Mouse (Mus musculus) cerebellum, adult 11-12 months (tissue): Measurements from ENCODE around the gene Rbl1.
A peak's percentile ranks its signal among the peaks of the same experiment; 100 is the strongest.
"Not testable (repeated sequence)": the region's sequence is repeated elsewhere in the genome, so short reads cannot be mapped to it uniquely, and the experiment has no call there.

Source experiments
- DNase-seq: peaks from one replicate; pipeline ENCODE4 v3.0.0; 2022

Gene Rbl1

GRCm38 (mm10) chr2:157204366-157205218 is at the start of gene Rbl1:
Gene Rbl1, minus strand, starts transcription at chr2:157204534.
- DNase-seq = peak; percentile 85

GRCm38 (mm10) chr2:157248111-157248510 is 43.8 kb upstream of the Rbl1 start:
- DNase-seq = no peak

GRCm38 (mm10) chr2:157245603-157246002 is 41.3 kb upstream of the Rbl1 start:
- DNase-seq = no peak

- no peak for DNase-seq
These were observed 40.7 kb upstream of the Rbl1 start for GRCm38 (mm10) chr2:157245001-157245400.

GRCm38 (mm10) chr2:157235946-157236345 is 31.6 kb upstream of the Rbl1 start:
- DNase-seq = no peak

- DNase-seq = not testable (repeated sequence)
These were observed 17.6 kb upstream of the Rbl1 start for GRCm38 (mm10) chr2:157221916-157222315.

- DNase-seq = no peak
These were observed 15.8 kb upstream of the Rbl1 start for GRCm38 (mm10) chr2:157220108-157220507.

- DNase-seq = no peak
These were observed 7.4 kb upstream of the Rbl1 start for GRCm38 (mm10) chr2:157211731-157212130.

- no peak for DNase-seq
These were observed 622 bp downstream of the Rbl1 start for GRCm38 (mm10) chr2:157203459-157204365.

- DNase-seq = no peak
These were observed 1.3 kb downstream of the Rbl1 start for GRCm38 (mm10) chr2:157203026-157203425.

- DNase-seq = no peak
These were observed 2.0 kb downstream of the Rbl1 start for GRCm38 (mm10) chr2:157202361-157202760.

GRCm38 (mm10) chr2:157201081-157201830 is 3.1 kb downstream of the Rbl1 start:
- no peak for DNase-seq

- not testable (repeated sequence) for DNase-seq
These were observed 5.9 kb downstream of the Rbl1 start for GRCm38 (mm10) chr2:157198405-157198804.

- DNase-seq = no peak
These were observed 13.7 kb downstream of the Rbl1 start for GRCm38 (mm10) chr2:157190651-157191050.

- no peak for DNase-seq
These were observed 17.1 kb downstream of the Rbl1 start for GRCm38 (mm10) chr2:157187223-157187622.

GRCm38 (mm10) chr2:157186504-157186903 is 17.8 kb downstream of the Rbl1 start:
- no peak for DNase-seq

- DNase-seq = no peak
These were observed 19.2 kb downstream of the Rbl1 start for GRCm38 (mm10) chr2:157185022-157185660.

- DNase-seq = no peak
These were observed 26.2 kb downstream of the Rbl1 start for GRCm38 (mm10) chr2:157178167-157178566.

GRCm38 (mm10) chr2:157176248-157176647 is 28.1 kb downstream of the Rbl1 start:
- DNase-seq = no peak

- DNase-seq = no peak
These were observed 29.9 kb downstream of the Rbl1 start for GRCm38 (mm10) chr2:157174416-157174815.

- DNase-seq = no peak
These were observed 30.8 kb downstream of the Rbl1 start for GRCm38 (mm10) chr2:157173555-157173954.

GRCm38 (mm10) chr2:157172984-157173383 is 31.4 kb downstream of the Rbl1 start:
- no peak for DNase-seq
